Mouse (Mus musculus) left cerebral cortex, adult 2 months (tissue): ENCODE data around the gene Wnt8b. TPM values are rescaled to one million over a fixed set of nuclear protein-coding genes. Genes with fewer than 3 reads are reported as not detected.

Experiments used
- DNase-seq, 2 experiments: peaks; one replicate each; pipeline ENCODE4 v3.0.0; 2021 to 2022; ENCODE audit warnings: low spot score in 2 of 2, mixed read lengths in 1 of 2; ENCODE audit errors: extremely low spot score in 1 of 2
- H3K27ac ChIP-seq: fragments of 200-600 bp; 2 replicates; pipeline ENCODE4 v1.8.1; 2022
- H3K4me3 ChIP-seq: fragments of 200-600 bp; 2 replicates; pipeline ENCODE4 v1.8.1; 2022
- CTCF ChIP-seq: fragments of 200-600 bp; IDR thresholded peaks from 2 replicates; pipeline ENCODE4 v1.8.1; 2022; ENCODE audit warnings: antibody characterized with exemption, mild to moderate bottlenecking, moderate library complexity
- intact Hi-C: fragments of 180-260 bp; cut with DNase I; formaldehyde crosslinking; loops from one replicate; pipeline ENCODE4 v1.15.1; 2025
- total RNA-seq, 2 experiments: library from RNA; stranded (reverse); gene quantifications; 2 replicates each; pipeline ENCODE4 v1.2.3; 2021

Wnt8b gene
- total RNA-seq, 2 experiments from 2014 or later = not detected

- intact Hi-C loops = no loop called here
- peak; percentile 5; the same call in 1 of the 2 replicates for TF ChIP-seq CTCF
- DNase-seq = no peak
- Histone ChIP-seq H3K4me3 (no peak overlapping the region), H3K27ac (no peak overlapping the region)
These were observed 16.7 kb upstream of the Wnt8b start for GRCm38 (mm10) chr19:44476541-44476940.

GRCm38 (mm10) chr19:44487266-44487665 is 6.0 kb upstream of the Wnt8b start:
- no peak overlapping the region for H3K27ac ChIP-seq
- DNase-seq = no peak
- intact Hi-C loops = no loop called here
- no peak overlapping the region for H3K4me3 ChIP-seq
- TF ChIP-seq CTCF = peak; percentile 42

- intact Hi-C loops = no loop called here
- TF ChIP-seq CTCF = no peak
- DNase-seq = no peak
- no peak overlapping the region for H3K4me3 ChIP-seq
- H3K27ac ChIP-seq = no peak overlapping the region
These were observed 3.2 kb downstream of the Wnt8b start for GRCm38 (mm10) chr19:44496511-44496910.

- no peak for TF ChIP-seq CTCF
- intact Hi-C loops = no loop called here
- Histone ChIP-seq H3K27ac (no peak overlapping the region), H3K4me3 (no peak overlapping the region)
- no peak for DNase-seq
These were observed 3.7 kb downstream of the Wnt8b start for GRCm38 (mm10) chr19:44496941-44497340.

GRCm38 (mm10) chr19:44498936-44499335 is 5.7 kb downstream of the Wnt8b start:
- TF ChIP-seq CTCF = no peak
- intact Hi-C loops = no loop called here
- Histone ChIP-seq H3K27ac (no peak overlapping the region), H3K4me3 (no peak overlapping the region)
- no peak for DNase-seq

- no peak for TF ChIP-seq CTCF
- Histone ChIP-seq H3K27ac (no peak overlapping the region), H3K4me3 (no peak overlapping the region)
- no peak for DNase-seq
- intact Hi-C loops = no loop called here
These were observed 7.0 kb downstream of the Wnt8b start for GRCm38 (mm10) chr19:44500240-44500639.

GRCm38 (mm10) chr19:44501925-44502324 is 8.7 kb downstream of the Wnt8b start:
- Histone ChIP-seq H3K4me3 (no peak overlapping the region), H3K27ac (no peak overlapping the region)
- TF ChIP-seq CTCF = no peak
- intact Hi-C loops = no loop called here
- DNase-seq = no peak

- no peak for TF ChIP-seq CTCF
- intact Hi-C loops = no loop called here
- no peak for DNase-seq
- H3K4me3 ChIP-seq = no peak overlapping the region
- H3K27ac ChIP-seq = no peak overlapping the region
These were observed 9.5 kb downstream of the Wnt8b start for GRCm38 (mm10) chr19:44502741-44503140.

GRCm38 (mm10) chr19:44510534-44511175 is 17.4 kb downstream of the Wnt8b start:
- intact Hi-C loops = no loop called here
- H3K4me3 ChIP-seq = no peak overlapping the region
- no peak for DNase-seq
- no peak for TF ChIP-seq CTCF
- H3K27ac ChIP-seq = no peak overlapping the region

GRCm38 (mm10) chr19:44511451-44512231 is 18.4 kb downstream of the Wnt8b start:
- Histone ChIP-seq H3K27ac (no peak overlapping the region), H3K4me3 (peak overlapping the region; percentile 38)
- intact Hi-C loops = no loop called here
- peak in 1 of 2 experiments; percentile 17 for DNase-seq
- no peak; the same call in 1 of the 2 replicates for TF ChIP-seq CTCF

- no peak for TF ChIP-seq CTCF
- H3K4me3 ChIP-seq = no peak overlapping the region
- H3K27ac ChIP-seq = no peak overlapping the region
- no peak for DNase-seq
- intact Hi-C loops = no loop called here
These were observed 19.3 kb downstream of the Wnt8b start for GRCm38 (mm10) chr19:44512601-44513000.

- no peak overlapping the region for H3K27ac ChIP-seq
- no peak overlapping the region for H3K4me3 ChIP-seq
- no peak for DNase-seq
- intact Hi-C loops = no loop called here
- no peak for TF ChIP-seq CTCF
These were observed 20.0 kb downstream of the Wnt8b start for GRCm38 (mm10) chr19:44513054-44513833.
